Mouse (Mus musculus) ES-E14 (cell line): Measurements from ENCODE around the gene Zfp618. TPM values are rescaled to one million over a fixed set of nuclear protein-coding genes. Genes with fewer than 3 reads are reported as not detected.

Experiments
- DNase-seq: peaks from one replicate; pipeline ENCODE4 v3.0.0-alpha.2; 2013; ENCODE audit warnings: low read depth, low spot score
- H3K27ac ChIP-seq: 2 replicates; pipeline ENCODE4 v1.5.1; 2012; ENCODE audit warnings: low read depth, mild to moderate bottlenecking, low read length, moderate library complexity, mixed read lengths; ENCODE audit not compliant: poor library complexity, insufficient read depth, severe bottlenecking
- H3K36me3 ChIP-seq: 2 replicates; pipeline ENCODE4 v1.6.1; 2012; ENCODE audit warnings: mild to moderate bottlenecking, low read length, moderate library complexity, mixed read lengths; ENCODE audit not compliant: control insufficient read depth, poor library complexity, insufficient read depth, severe bottlenecking
- H3K4me1 ChIP-seq, 2 experiments: fragments of 150-350 bp in 1 of 2; sonication (generic) in 1 of 2; 2 replicates each; pipeline ENCODE4 v1.6.1; 2012; ENCODE audit warnings: low read length in 2 of 2, mild to moderate bottlenecking in 1 of 2, mixed read lengths in 1 of 2; ENCODE audit not compliant: control insufficient read depth in 2 of 2, insufficient read depth in 2 of 2, poor library complexity in 1 of 2
- H3K4me3 ChIP-seq, 2 experiments: fragments of 150-350 bp in 1 of 2; sonication (generic) in 1 of 2; 2 replicates each; pipeline ENCODE4 v1.5.1; 2012; ENCODE audit warnings: low read length in 2 of 2, low read depth in 1 of 2, mild to moderate bottlenecking in 1 of 2, mixed read lengths in 1 of 2; ENCODE audit not compliant: insufficient read depth in 1 of 2, poor library complexity in 1 of 2, severe bottlenecking in 1 of 2
- H3K9ac ChIP-seq: 2 replicates; pipeline ENCODE4 v1.6.1; 2012; ENCODE audit warnings: low read depth, mild to moderate bottlenecking, low read length, mixed read lengths; ENCODE audit not compliant: poor library complexity, insufficient read depth, severe bottlenecking
- H3K9me3 ChIP-seq: fragments of 150-350 bp; sonication (generic); 2 replicates; pipeline ENCODE4 v1.6.1; 2012; ENCODE audit warnings: low read depth, mild to moderate bottlenecking, low read length; ENCODE audit not compliant: control insufficient read depth, insufficient read depth
- CHD2 ChIP-seq: IDR thresholded peaks from 2 replicates; pipeline ENCODE4 v1.6.1; 2014; ENCODE audit warnings: mild to moderate bottlenecking, low read depth, low read length, inconsistent platforms
- HCFC1 ChIP-seq: IDR thresholded peaks from 2 replicates; pipeline ENCODE4 v1.6.1; 2012; ENCODE audit warnings: low read length, inconsistent platforms, borderline replicate concordance; ENCODE audit not compliant: insufficient read depth
- MAFK ChIP-seq: IDR thresholded peaks from 2 replicates; pipeline ENCODE4 v1.6.1; 2014; ENCODE audit warnings: mild to moderate bottlenecking, low read depth, low read length, inconsistent platforms; ENCODE audit not compliant: insufficient read depth
- ZC3H11A ChIP-seq: IDR thresholded peaks from 2 replicates; pipeline ENCODE4 v1.6.1; 2012; ENCODE audit warnings: low read depth, mild to moderate bottlenecking, inconsistent platforms, low read length, borderline replicate concordance
- ZNF384 ChIP-seq: IDR thresholded peaks from 2 replicates; pipeline ENCODE4 v1.6.1; 2012; ENCODE audit warnings: low read depth, low read length, inconsistent platforms
- in situ Hi-C, 2 experiments: fragments of 600-800 bp; cut with MboI; formaldehyde crosslinking; loops; one replicate each; pipeline ENCODE4 v1.15.1; 2025; ENCODE audit warnings: low sequenced_read_pairs in 2 of 2, inconsistent platforms in 1 of 2; ENCODE audit not compliant: unreplicated experiment in 2 of 2
- total RNA-seq: library from RNA; depleted of rRNA; stranded (reverse); fragments of 300-350 nt; gene quantifications from 2 replicates; pipeline ENCODE4 v1.2.3, GENCODE M21; 2012

Gene Zfp618
- total RNA-seq, 1 experiment, result 3.3 TPM

- in situ Hi-C loops, result no loop called here
- no peaks in the 10 kb centered on the region for H3K9me3 ChIP-seq
- H3K27ac ChIP-seq, result no peak overlapping the region
- H3K36me3 ChIP-seq, result no peaks in the 10 kb centered on the region
- DNase-seq, result no peak
- peaks cover 3 to 23% of the 10 kb centered on the region in 2 experiments; a peak in 3 of 4 replicates for H3K4me1 ChIP-seq
- TF ChIP-seq CHD2 (no peak), HCFC1 (no peak)
- no peak overlapping the region for H3K9ac ChIP-seq
- no peak overlapping the region for H3K4me3 ChIP-seq
Observed at GRCm38 (mm10) chr4:63035991-63036390, 70.6 kb downstream of the Zfp618 start.

GRCm38 (mm10) chr4:63036790-63037189 lies 71.4 kb downstream of the Zfp618 start:
- Histone ChIP-seq H3K9ac (no peak overlapping the region), H3K4me1 (peaks cover 3 to 19% of the 10 kb centered on the region in 2 experiments; a peak in 2 of 4 replicates), H3K9me3 (no peaks in the 10 kb centered on the region), H3K27ac (no peak overlapping the region), H3K36me3 (no peaks in the 10 kb centered on the region), H3K4me3 (no peak overlapping the region)
- no peak for TF ChIP-seq HCFC1
- no peak for DNase-seq
- in situ Hi-C loops, result no loop called here

GRCm38 (mm10) chr4:63037555-63037954 lies 72.2 kb downstream of the Zfp618 start:
- in situ Hi-C loops, result no loop called here
- TF ChIP-seq ZNF384, result no peak
- TF ChIP-seq MAFK, result no peak
- TF ChIP-seq CHD2, result no peak
- no peak for TF ChIP-seq ZC3H11A
- no peak for TF ChIP-seq HCFC1
- Histone ChIP-seq H3K36me3 (no peaks in the 10 kb centered on the region), H3K27ac (no peak overlapping the region), H3K9ac (no peak overlapping the region), H3K4me1 (peaks cover 3 to 14% of the 10 kb centered on the region in 2 experiments; a peak in 2 of 4 replicates), H3K4me3 (no peak overlapping the region), H3K9me3 (no peaks in the 10 kb centered on the region)
- DNase-seq, result no peak

GRCm38 (mm10) chr4:63038265-63038664 lies 72.9 kb downstream of the Zfp618 start:
- H3K36me3 ChIP-seq, result no peaks in the 10 kb centered on the region
- H3K27ac ChIP-seq, result no peak overlapping the region
- H3K9me3 ChIP-seq, result no peaks in the 10 kb centered on the region
- H3K4me3 ChIP-seq, result no peak overlapping the region
- in situ Hi-C loops, result no loop called here
- H3K4me1 ChIP-seq, result peaks cover 3 to 10% of the 10 kb centered on the region in 2 experiments; a peak in 2 of 4 replicates
- TF ChIP-seq ZC3H11A (no peak), CHD2 (no peak), HCFC1 (no peak), MAFK (no peak), ZNF384 (no peak)
- DNase-seq, result no peak
- no peak overlapping the region for H3K9ac ChIP-seq

- Histone ChIP-seq H3K9ac (no peak overlapping the region), H3K4me1 (peaks cover 1 to 8% of the 10 kb centered on the region in 2 experiments; a peak in 1 of 4 replicates), H3K27ac (no peak overlapping the region; the same call in 1 of the 2 replicates), H3K9me3 (no peaks in the 10 kb centered on the region), H3K4me3 (no peak overlapping the region), H3K36me3 (no peaks in the 10 kb centered on the region)
- in situ Hi-C loops, result no loop called here
- no peak for DNase-seq
- TF ChIP-seq HCFC1, result no peak
- TF ChIP-seq ZC3H11A, result no peak
- TF ChIP-seq ZNF384, result no peak
- TF ChIP-seq MAFK, result no peak
- TF ChIP-seq CHD2, result no peak
Observed at GRCm38 (mm10) chr4:63038937-63039336, 73.6 kb downstream of the Zfp618 start.
